Mouse (Mus musculus): ENCODE data around the gene Fstl1.

Fstl1 gene

GRCm38 (mm10) chr16:37776860-37777651 lies at the start of gene Fstl1:
Gene Fstl1, plus strand, starts transcription at chr16:37776873.
- DNase-seq, result no peak

- no peak for DNase-seq
These were observed 48.0 kb upstream of the Fstl1 start for GRCm38 (mm10) chr16:37728674-37729073.

- no peak for DNase-seq
These were observed 47.1 kb upstream of the Fstl1 start for GRCm38 (mm10) chr16:37729381-37730150.

- DNase-seq, result no peak
These were observed 46.3 kb upstream of the Fstl1 start for GRCm38 (mm10) chr16:37730293-37730835.

- DNase-seq, result no peak
These were observed 45.2 kb upstream of the Fstl1 start for GRCm38 (mm10) chr16:37731431-37731830.

- DNase-seq, result no peak
These were observed 44.5 kb upstream of the Fstl1 start for GRCm38 (mm10) chr16:37732023-37732761.

- no peak for DNase-seq
These were observed 36.6 kb upstream of the Fstl1 start for GRCm38 (mm10) chr16:37740076-37740475.

GRCm38 (mm10) chr16:37742266-37742665 lies 34.4 kb upstream of the Fstl1 start:
- no peak for DNase-seq

GRCm38 (mm10) chr16:37752876-37753275 lies 23.8 kb upstream of the Fstl1 start:
- DNase-seq, result no peak

GRCm38 (mm10) chr16:37753809-37754208 lies 22.9 kb upstream of the Fstl1 start:
- DNase-seq, result no peak

GRCm38 (mm10) chr16:37754483-37754882 lies 22.2 kb upstream of the Fstl1 start:
- DNase-seq, result no peak

GRCm38 (mm10) chr16:37757223-37757622 lies 19.4 kb upstream of the Fstl1 start:
- DNase-seq, result no peak

- no peak for DNase-seq
These were observed 12.9 kb upstream of the Fstl1 start for GRCm38 (mm10) chr16:37763797-37764196.

- no peak for DNase-seq
These were observed 360 bp upstream of the Fstl1 start for GRCm38 (mm10) chr16:37776166-37776859.

GRCm38 (mm10) chr16:37777796-37778475 lies 1.3 kb downstream of the Fstl1 start:
- DNase-seq, result no peak

- DNase-seq, result no peak
These were observed 1.9 kb downstream of the Fstl1 start for GRCm38 (mm10) chr16:37778529-37778928.

GRCm38 (mm10) chr16:37779651-37780280 lies 3.1 kb downstream of the Fstl1 start:
- DNase-seq, result no peak

- no peak for DNase-seq
These were observed 3.7 kb downstream of the Fstl1 start for GRCm38 (mm10) chr16:37780386-37780785.

- no peak for DNase-seq
These were observed 4.2 kb downstream of the Fstl1 start for GRCm38 (mm10) chr16:37780911-37781310.

GRCm38 (mm10) chr16:37784526-37784925 lies 7.9 kb downstream of the Fstl1 start:
- DNase-seq, result no peak

- no peak for DNase-seq
These were observed 11.0 kb downstream of the Fstl1 start for GRCm38 (mm10) chr16:37787558-37788194.
